Mouse (Mus musculus) small intestine, adult 2 months (tissue): ENCODE measurements at regions not wholly inside any gene's neighbourhood (a gene's known extent, or its start where the extent isn't known, plus 50 kb on each side); places are given as distances from the start of the nearest gene placed in this dataset.

ENCODE experiments used
- H3K27ac ChIP-seq: fragments of 200-500 bp; 2 replicates; pipeline ENCODE4 v1.5.1; 2012; ENCODE audit warnings: low read depth, low read length, control low read depth, inconsistent platforms; ENCODE audit not compliant: insufficient read depth
- H3K27me3 ChIP-seq: fragments of 200-500 bp; 2 replicates; pipeline ENCODE4 v1.6.1; 2012; ENCODE audit warnings: mild to moderate bottlenecking, moderate library complexity, low read length, inconsistent platforms; ENCODE audit not compliant: control insufficient read depth, insufficient read depth
- H3K36me3 ChIP-seq: fragments of 200-500 bp; 2 replicates; pipeline ENCODE4 v1.6.1; 2012; ENCODE audit warnings: mild to moderate bottlenecking, low read length, control low read depth, inconsistent platforms; ENCODE audit not compliant: control insufficient read depth, insufficient read depth
- H3K4me1 ChIP-seq: fragments of 200-500 bp; 2 replicates; pipeline ENCODE4 v1.6.1; 2012; ENCODE audit warnings: low read length, inconsistent platforms, mixed read lengths; ENCODE audit not compliant: control insufficient read depth, insufficient read depth, insufficient read length
- H3K4me3 ChIP-seq: fragments of 200-500 bp; 2 replicates; pipeline ENCODE4 v1.5.1; 2012; ENCODE audit warnings: low read depth, mild to moderate bottlenecking, control low read depth, inconsistent platforms, low read length, moderate library complexity
- CTCF ChIP-seq: fragments of 200-500 bp; IDR thresholded peaks from 2 replicates; pipeline ENCODE4 v1.5.1; 2012; ENCODE audit warnings: low read depth, mild to moderate bottlenecking, control low read depth, inconsistent platforms, low read length, moderate library complexity, mixed read lengths; ENCODE audit not compliant: insufficient replicate concordance, insufficient read length; ENCODE audit errors: extremely low read depth
- POLR2A ChIP-seq: fragments of 200-500 bp; IDR thresholded peaks from 2 replicates; pipeline ENCODE4 v1.6.1; 2012; ENCODE audit warnings: low read depth, mild to moderate bottlenecking, control low read depth, inconsistent platforms, low read length, moderate library complexity
- WGBS: fragments of 180-500 bp; shearing (Covaris S2); methylation state at CpG from one replicate; pipeline ENCODE4 v1.1.7; 2018; 5-methylcytosine and 5-hydroxymethylcytosine counted together

GRCm38 (mm10) chr4:55658904-55659303 is 126.6 kb upstream of the Klf4 start:
- WGBS = 88% methylated on average over 6 of the region's 6 CpGs
- TF ChIP-seq CTCF = no peak
- H3K4me3 ChIP-seq = no peak overlapping the region
- no peaks in the 10 kb centered on the region for H3K27me3 ChIP-seq
- peaks cover 3% of the 10 kb centered on the region; the same call in 1 of the 2 replicates for H3K4me1 ChIP-seq
- H3K27ac ChIP-seq = no peak overlapping the region
- no peaks in the 10 kb centered on the region for H3K36me3 ChIP-seq

GRCm38 (mm10) chr4:55655329-55655728 is 123.1 kb upstream of the Klf4 start:
- no peak overlapping the region for H3K4me3 ChIP-seq
- peaks cover 3% of the 10 kb centered on the region; the same call in 1 of the 2 replicates for H3K4me1 ChIP-seq
- no peaks in the 10 kb centered on the region for H3K36me3 ChIP-seq
- no peak for TF ChIP-seq CTCF
- TF ChIP-seq POLR2A = no peak
- peaks cover 5% of the 10 kb centered on the region; the same call in 1 of the 2 replicates for H3K27me3 ChIP-seq
- H3K27ac ChIP-seq = no peak overlapping the region
- 74% methylated on average over 2 of the region's 2 CpGs for WGBS

- peaks cover 3% of the 10 kb centered on the region; the same call in 1 of the 2 replicates for H3K4me1 ChIP-seq
- no peaks in the 10 kb centered on the region for H3K36me3 ChIP-seq
- TF ChIP-seq CTCF (no peak), POLR2A (no peak)
- no peak overlapping the region for H3K4me3 ChIP-seq
- H3K27ac ChIP-seq = no peak overlapping the region
- WGBS = 83% methylated on average over 5 of the region's 5 CpGs
- H3K27me3 ChIP-seq = peaks cover 5% of the 10 kb centered on the region; the same call in 1 of the 2 replicates
Observed at GRCm38 (mm10) chr4:55652628-55653027, 120.4 kb upstream of the Klf4 start.

GRCm38 (mm10) chr4:55651811-55652410 is 119.6 kb upstream of the Klf4 start:
- Histone ChIP-seq H3K36me3 (no peaks in the 10 kb centered on the region), H3K4me1 (peaks cover 3% of the 10 kb centered on the region; the same call in 1 of the 2 replicates), H3K27ac (peak overlapping the region; percentile 71), H3K27me3 (peaks cover 5% of the 10 kb centered on the region; the same call in 1 of the 2 replicates), H3K4me3 (no peak overlapping the region)
- 20% methylated on average over 12 of the region's 12 CpGs for WGBS
- no peak for TF ChIP-seq CTCF
- no peak for TF ChIP-seq POLR2A

- H3K4me1 ChIP-seq = peaks cover 3% of the 10 kb centered on the region; the same call in 1 of the 2 replicates
- under 1% methylated on average over 56 of the region's 56 CpGs for WGBS
- TF ChIP-seq POLR2A (peak; percentile 58; the same call in 1 of the 2 replicates), CTCF (0 out of 2 replicates have a peak, but pooled peaks have one; percentile 6)
- H3K27ac ChIP-seq = peak overlapping the region; percentile 63
- H3K27me3 ChIP-seq = peaks cover 5% of the 10 kb centered on the region; the same call in 1 of the 2 replicates
- H3K36me3 ChIP-seq = no peaks in the 10 kb centered on the region
- peak overlapping the region; percentile 63 for H3K4me3 ChIP-seq
Observed at GRCm38 (mm10) chr4:55651051-55651763, 118.9 kb upstream of the Klf4 start.

- no peak for TF ChIP-seq CTCF
- no peak for TF ChIP-seq POLR2A
- no peak overlapping the region for H3K4me3 ChIP-seq
- H3K27me3 ChIP-seq = peaks cover 5% of the 10 kb centered on the region; the same call in 1 of the 2 replicates
- no peak overlapping the region for H3K27ac ChIP-seq
- 44% methylated on average over 7 of the region's 7 CpGs for WGBS
- H3K36me3 ChIP-seq = no peaks in the 10 kb centered on the region
- peaks cover 3% of the 10 kb centered on the region; the same call in 1 of the 2 replicates for H3K4me1 ChIP-seq
Observed at GRCm38 (mm10) chr4:55650186-55650585, 117.9 kb upstream of the Klf4 start.

- H3K36me3 ChIP-seq = no peaks in the 10 kb centered on the region
- no peak overlapping the region for H3K4me3 ChIP-seq
- H3K27me3 ChIP-seq = peaks cover 5% of the 10 kb centered on the region; the same call in 1 of the 2 replicates
- H3K4me1 ChIP-seq = peaks cover 3% of the 10 kb centered on the region; the same call in 1 of the 2 replicates
- no peak for TF ChIP-seq CTCF
- TF ChIP-seq POLR2A = no peak
- 83% methylated on average over 7 of the region's 7 CpGs for WGBS
- no peak overlapping the region for H3K27ac ChIP-seq
Observed at GRCm38 (mm10) chr4:55648376-55648775, 116.1 kb upstream of the Klf4 start.
